Mouse (Mus musculus) small intestine, adult 2 months (tissue): ENCODE results near the gene Hdac4.

Source experiments
- CTCF ChIP-seq: fragments of 200-500 bp; IDR thresholded peaks from 2 replicates; pipeline ENCODE4 v1.5.1; 2012; ENCODE audit warnings: low read depth, mild to moderate bottlenecking, control low read depth, inconsistent platforms, low read length, moderate library complexity, mixed read lengths; ENCODE audit not compliant: insufficient replicate concordance, insufficient read length; ENCODE audit errors: extremely low read depth
- POLR2A ChIP-seq: fragments of 200-500 bp; IDR thresholded peaks from 2 replicates; pipeline ENCODE4 v1.6.1; 2012; ENCODE audit warnings: low read depth, mild to moderate bottlenecking, control low read depth, inconsistent platforms, low read length, moderate library complexity

- TF ChIP-seq CTCF: no peak
- TF ChIP-seq POLR2A: no peak
Observed at GRCm38 (mm10) chr1:91897078-91897477, 298.4 kb downstream of the Hdac4 start.
